Mouse (Mus musculus) left cerebral cortex, postnatal 10 days (tissue): ENCODE measurements around the gene Bex4. TPM values are rescaled to one million over a fixed set of nuclear protein-coding genes. Genes with fewer than 3 reads are reported as not detected.

Experiments used
- DNase-seq, 2 experiments: peaks; one replicate each; pipeline ENCODE4 v3.0.0; 2021 to 2022; ENCODE audit warnings: low spot score in 2 of 2, mixed read lengths in 1 of 2; ENCODE audit errors: extremely low spot score in 1 of 2
- intact Hi-C: fragments of 180-260 bp; cut with DNase I; formaldehyde crosslinking; loops from one replicate; pipeline ENCODE4 v1.15.1; 2025
- microRNA-seq: library from miRNA; unstranded; fragments of <30 nt; microRNA quantifications from one replicate; pipeline ENCODE4 v1.2.0, GENCODE M21; 2022
- total RNA-seq, 2 experiments: library from RNA; stranded (reverse); gene quantifications; 2 replicates each; pipeline ENCODE4 v1.2.3; 2021

The Bex4 gene
- total RNA-seq, 2 experiments from 2014 or later = 42.2 to 47.0 TPM

DNA sequence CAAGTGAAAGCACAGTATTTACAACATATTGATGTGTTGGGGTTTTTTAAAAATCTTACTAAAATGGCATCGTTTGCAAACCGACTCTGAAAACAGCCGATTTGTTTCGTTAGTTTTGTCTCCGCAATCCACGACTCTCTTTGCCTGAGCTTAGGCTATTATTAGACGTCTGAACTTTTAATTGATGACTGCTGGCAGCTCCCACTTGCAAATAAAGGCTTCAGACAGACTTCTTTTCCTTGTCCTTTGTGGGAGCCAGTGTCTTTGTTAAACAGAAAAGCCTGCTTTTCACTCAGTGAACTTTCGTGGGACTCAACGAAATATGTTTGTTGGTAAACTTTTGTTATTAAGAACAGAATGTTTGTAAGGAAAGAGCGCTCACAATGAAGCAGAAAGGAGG lies 34.0 kb downstream of the Bex4 start:
- DNase-seq = no peak
- intact Hi-C loops = no loop called here

DNA sequence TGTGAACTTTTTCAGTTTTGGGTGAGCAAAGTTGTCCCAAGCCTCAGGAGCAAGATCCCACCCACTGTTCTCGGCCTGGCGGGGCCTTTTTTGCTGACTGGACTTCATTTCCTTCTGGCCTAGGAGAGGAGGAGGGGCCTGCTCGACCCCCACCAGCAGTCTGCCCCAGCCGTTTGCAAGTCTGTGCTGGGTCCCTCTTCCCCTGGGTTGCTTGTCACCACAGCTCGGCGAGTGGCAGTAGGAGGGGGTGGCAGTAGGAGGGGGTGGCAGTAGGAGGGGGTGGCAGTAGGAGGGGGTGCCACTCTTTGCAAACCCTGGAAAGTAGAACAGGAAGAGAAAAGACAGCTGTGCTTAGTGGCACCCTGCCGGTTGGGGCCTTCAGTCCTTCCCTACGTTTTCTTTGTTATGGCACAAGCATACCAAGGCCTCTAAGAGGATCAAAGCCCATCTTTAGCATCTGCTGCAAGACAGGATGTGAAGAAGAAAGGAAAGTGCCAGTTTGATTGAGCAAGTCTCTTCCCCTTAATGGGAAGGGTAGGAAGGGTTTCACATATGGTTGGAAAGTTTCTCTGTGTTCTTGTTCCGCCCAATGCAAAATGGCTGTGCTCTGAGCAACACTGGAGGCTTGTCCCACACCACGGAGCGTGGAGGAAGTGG lies 42.2 kb downstream of the Bex4 start:
- intact Hi-C loops = no loop called here
- DNase-seq = no peak

DNA sequence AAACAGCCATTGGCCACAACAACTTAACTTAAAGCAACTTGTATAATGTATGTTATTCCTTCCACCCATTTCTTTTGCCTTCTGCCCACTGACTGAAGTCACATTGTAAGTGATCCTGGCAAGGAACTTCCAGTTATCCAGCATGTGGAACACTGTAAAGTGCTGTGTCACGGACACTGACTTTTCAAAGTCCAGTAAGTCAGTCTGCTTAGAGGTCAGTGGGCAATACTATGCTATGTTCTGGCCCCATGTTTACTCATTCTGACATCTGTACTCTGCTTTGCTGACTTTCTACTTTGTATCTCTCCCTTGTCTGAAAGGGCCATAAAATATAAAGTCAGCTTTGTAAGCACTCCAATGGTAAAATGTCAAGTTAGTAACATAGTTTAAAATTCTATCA lies 44.3 kb downstream of the Bex4 start:
- DNase-seq = no peak
- intact Hi-C loops = no loop called here

Small RNAs within 50 kb of the gene (microRNA-seq; reads per million reads assigned to microRNA genes)
- gene Mir6383 = not detected

Other genes with a start within 250 kb of the Bex4 start
- gene Arxes2, start 145.2 kb upstream of the Bex4 start, total RNA-seq = 100 to 1,000 TPM; 106 to 108 TPM
- 100 to 1,000 TPM in 1 of 2 experiments, 10 to 100 TPM in 1; 85.8 to 109 TPM for gene Arxes1, start 105.6 kb upstream of the Bex4 start, total RNA-seq
- gene Bex2, start 70.8 kb upstream of the Bex4 start, total RNA-seq = 100 to 1,000 TPM; 440 to 449 TPM
- gene Nxf3, start 53.7 kb upstream of the Bex4 start, total RNA-seq = under 1 TPM; 0.15 to 0.22 TPM
- 10 to 100 TPM; 36.7 to 51.6 TPM for gene Tceal8, start 33.3 kb downstream of the Bex4 start, total RNA-seq
- 100 to 1,000 TPM in 1 of 2 experiments, 10 to 100 TPM in 1; 98.6 to 110 TPM for gene Tceal5, start 64.9 kb downstream of the Bex4 start, total RNA-seq
- 1 to 10 TPM; 4.7 to 8.1 TPM for gene Tceal7, start 75.8 kb downstream of the Bex4 start, total RNA-seq
- gene Bex1, start 76.5 kb downstream of the Bex4 start, total RNA-seq = 100 to 1,000 TPM; 151 to 158 TPM
- gene Tceal9, start 106.1 kb downstream of the Bex4 start, total RNA-seq = 10 to 100 TPM; 98.1 to 98.8 TPM
- gene Bex3, start 131.3 kb downstream of the Bex4 start, total RNA-seq = 100 to 1,000 TPM; 401 to 439 TPM